Mouse (Mus musculus): Measurements from ENCODE around the gene Kcnj10.

The Kcnj10 gene

GRCm38 (mm10) chr1:172311921-172312767 lies 28.9 kb upstream of the Kcnj10 start:
- in situ Hi-C loops (cut with MboI; ENCODE audit: low sequenced_read_pairs) = no loop called here

- in situ Hi-C loops (cut with MboI; ENCODE audit: low sequenced_read_pairs) = no loop called here
Observed at GRCm38 (mm10) chr1:172312768-172313561, 28.0 kb upstream of the Kcnj10 start.

- in situ Hi-C loops (cut with MboI; ENCODE audit: low sequenced_read_pairs) = no loop called here
Observed at GRCm38 (mm10) chr1:172313613-172314411, 27.2 kb upstream of the Kcnj10 start.

GRCm38 (mm10) chr1:172314911-172315310 lies 26.1 kb upstream of the Kcnj10 start:
- in situ Hi-C loops (cut with MboI; ENCODE audit: low sequenced_read_pairs) = no loop called here

GRCm38 (mm10) chr1:172317431-172317830 lies 23.6 kb upstream of the Kcnj10 start:
- in situ Hi-C loops (cut with MboI; ENCODE audit: low sequenced_read_pairs) = no loop called here

- in situ Hi-C loops (cut with MboI; ENCODE audit: low sequenced_read_pairs) = no loop called here
Observed at GRCm38 (mm10) chr1:172317946-172318345, 23.1 kb upstream of the Kcnj10 start.

GRCm38 (mm10) chr1:172318424-172319035 lies 22.5 kb upstream of the Kcnj10 start:
- in situ Hi-C loops (cut with MboI; ENCODE audit: low sequenced_read_pairs) = no loop called here

GRCm38 (mm10) chr1:172319346-172319745 lies 21.7 kb upstream of the Kcnj10 start:
- in situ Hi-C loops (cut with MboI; ENCODE audit: low sequenced_read_pairs) = no loop called here

GRCm38 (mm10) chr1:172319921-172320411 lies 21.0 kb upstream of the Kcnj10 start:
- in situ Hi-C loops (cut with MboI; ENCODE audit: low sequenced_read_pairs) = no loop called here

GRCm38 (mm10) chr1:172322725-172323124 lies 18.3 kb upstream of the Kcnj10 start:
- in situ Hi-C loops (cut with MboI; ENCODE audit: low sequenced_read_pairs) = no loop called here

- in situ Hi-C loops (cut with MboI; ENCODE audit: low sequenced_read_pairs) = no loop called here
Observed at GRCm38 (mm10) chr1:172323298-172323697, 17.7 kb upstream of the Kcnj10 start.

GRCm38 (mm10) chr1:172323801-172324359 lies 17.1 kb upstream of the Kcnj10 start:
- in situ Hi-C loops (cut with MboI; ENCODE audit: low sequenced_read_pairs) = no loop called here

GRCm38 (mm10) chr1:172324725-172325124 lies 16.3 kb upstream of the Kcnj10 start:
- in situ Hi-C loops (cut with MboI; ENCODE audit: low sequenced_read_pairs) = no loop called here

- in situ Hi-C loops (cut with MboI; ENCODE audit: low sequenced_read_pairs) = no loop called here
Observed at GRCm38 (mm10) chr1:172325680-172326535, 15.1 kb upstream of the Kcnj10 start.

GRCm38 (mm10) chr1:172326684-172327083 lies 14.3 kb upstream of the Kcnj10 start:
- in situ Hi-C loops (cut with MboI; ENCODE audit: low sequenced_read_pairs) = no loop called here

GRCm38 (mm10) chr1:172327206-172328001 lies 13.6 kb upstream of the Kcnj10 start:
- in situ Hi-C loops (cut with MboI; ENCODE audit: low sequenced_read_pairs) = no loop called here

- in situ Hi-C loops (cut with MboI; ENCODE audit: low sequenced_read_pairs) = no loop called here
Observed at GRCm38 (mm10) chr1:172328041-172328440, 13.0 kb upstream of the Kcnj10 start.

- in situ Hi-C loops (cut with MboI; ENCODE audit: low sequenced_read_pairs) = no loop called here
Observed at GRCm38 (mm10) chr1:172328461-172328860, 12.5 kb upstream of the Kcnj10 start.

Data from CH12F3 (cell line).